Mouse (Mus musculus): ENCODE measurements at regions not wholly inside any gene's neighbourhood (a gene's known extent, or its start where the extent isn't known, plus 50 kb on each side); places are given as distances from the start of the nearest gene placed in this dataset.

GRCm38 (mm10) chr6:116966436-116966835, 201.9 kb upstream of the Cxcl12 start:
- TF ChIP-seq CTCF (IDR thresholded peaks at IDR 0.05; ENCODE audit: extremely low read depth, insufficient read depth, insufficient read length, insufficient replicate concordance), result no peak
- TF ChIP-seq POLR2A (IDR thresholded peaks at IDR 0.05; ENCODE audit: low read depth, low read length), result no peak

Measured in spleen, adult 2 months (tissue).